Mouse (Mus musculus) forebrain, postnatal 0 days (tissue): ENCODE measurements around the gene Armc8. TPM values are rescaled to one million over a fixed set of nuclear protein-coding genes. Genes with fewer than 3 reads are reported as not detected.

ENCODE experiments used
- ATAC-seq: fragments of 200-750 bp; cut with Nextera tagmentation; 2 replicates; pipeline ENCODE4 v1.8.0; 2017; ENCODE audit warnings: mild to moderate bottlenecking, moderate library complexity
- DNase-seq: peaks from one replicate; pipeline ENCODE4 v3.0.0-alpha.2; 2015
- H3K27ac ChIP-seq: fragments of 300-500 bp; sonication (generic); 2 replicates; pipeline ENCODE4 v1.5.1; 2014; ENCODE audit warnings: low read depth, mild to moderate bottlenecking, antibody characterized with exemption, low read length, moderate library complexity, mixed read lengths
- H3K27me3 ChIP-seq: fragments of 300-500 bp; sonication (generic); 2 replicates; pipeline ENCODE4 v1.6.1; 2014; ENCODE audit warnings: mild to moderate bottlenecking, low read length, mixed read lengths; ENCODE audit not compliant: insufficient read depth
- H3K36me3 ChIP-seq: fragments of 300-500 bp; sonication (generic); 2 replicates; pipeline ENCODE4 v1.6.1; 2014; ENCODE audit warnings: mild to moderate bottlenecking, moderate library complexity; ENCODE audit not compliant: insufficient read depth
- H3K4me1 ChIP-seq: fragments of 300-500 bp; sonication (generic); 2 replicates; pipeline ENCODE4 v1.6.1; 2014; ENCODE audit warnings: antibody characterized with exemption; ENCODE audit not compliant: insufficient read depth
- H3K4me2 ChIP-seq: fragments of 300-500 bp; sonication (generic); 2 replicates; pipeline ENCODE4 v1.6.1; 2014; ENCODE audit warnings: low read depth, mild to moderate bottlenecking, moderate library complexity
- H3K4me3 ChIP-seq: fragments of 300-500 bp; sonication (generic); 2 replicates; pipeline ENCODE4 v1.5.1; 2014; ENCODE audit warnings: low read depth, low read length, mixed read lengths
- H3K9ac ChIP-seq: fragments of 300-500 bp; sonication (generic); 2 replicates; pipeline ENCODE4 v1.6.1; 2014; ENCODE audit warnings: mild to moderate bottlenecking
- H3K9me3 ChIP-seq: fragments of 300-500 bp; sonication (generic); 2 replicates; pipeline ENCODE4 v1.6.1; 2016; ENCODE audit warnings: low read length
- CTCF ChIP-seq: sonication (generic); IDR thresholded peaks from 2 replicates; pipeline ENCODE4 v1.5.1; 2016; ENCODE audit warnings: antibody characterized with exemption, control low read depth, low read depth
- WGBS: fragments of 180-500 bp; shearing (Covaris S2); extraction: QIAGEN DNeasy Blood & Tissue Kit; methylation state at CpG from one replicate; pipeline ENCODE4 v1.1.7; 2014; 5-methylcytosine and 5-hydroxymethylcytosine counted together
- polyA plus RNA-seq: library from polyadenylated mRNA; unstranded; fragments of >200 nt; fragmentation: Nextera tagmentation; extraction: Ambion mirVana; gene quantifications from 2 replicates; pipeline ENCODE4 v1.2.1, GENCODE M21; 2015
- total RNA-seq: library from RNA; depleted of rRNA; stranded (reverse); fragments of >200 nt; gene quantifications from 2 replicates; pipeline ENCODE4 v1.2.3, GENCODE M21; 2014

Armc8 gene
- total and polyA plus RNA-seq, 2 experiments from 2014 or later: 70.6 to 96.3 TPM

- Histone ChIP-seq H3K36me3 (no peaks in the 10 kb centered on the region), H3K4me2 (no peak overlapping the region), H3K9me3 (no peaks in the 10 kb centered on the region), H3K9ac (no peak overlapping the region), H3K4me3 (no peak overlapping the region), H3K4me1 (no peaks in the 10 kb centered on the region), H3K27me3 (no peaks in the 10 kb centered on the region), H3K27ac (no peak overlapping the region)
- ATAC-seq (no peak), DNase-seq (no peak)
- no peak for TF ChIP-seq CTCF
- WGBS: 92% methylated on average over 8 of the region's 8 CpGs
Observed at GRCm38 (mm10) chr9:99557580-99558300, 11.0 kb downstream of the Armc8 start.

GRCm38 (mm10) chr9:99555253-99555652, 13.4 kb downstream of the Armc8 start:
- WGBS: 97% methylated on average over 3 of the region's 3 CpGs
- no peak for ATAC-seq
- H3K4me1 ChIP-seq: no peaks in the 10 kb centered on the region
- no peak overlapping the region for H3K4me3 ChIP-seq
- H3K36me3 ChIP-seq: no peaks in the 10 kb centered on the region
- H3K9ac ChIP-seq: no peak overlapping the region
- no peaks in the 10 kb centered on the region for H3K9me3 ChIP-seq
- H3K27me3 ChIP-seq: no peaks in the 10 kb centered on the region
- TF ChIP-seq CTCF: no peak
- DNase-seq: no peak
- no peak overlapping the region for H3K27ac ChIP-seq
- no peak overlapping the region for H3K4me2 ChIP-seq

- DNase-seq: no peak
- TF ChIP-seq CTCF: no peak
- H3K27me3 ChIP-seq: no peaks in the 10 kb centered on the region
- no peaks in the 10 kb centered on the region for H3K4me1 ChIP-seq
- no peak overlapping the region for H3K4me3 ChIP-seq
- H3K4me2 ChIP-seq: no peak overlapping the region
- no peak overlapping the region for H3K9ac ChIP-seq
- ATAC-seq: no peak
- no peaks in the 10 kb centered on the region for H3K36me3 ChIP-seq
- H3K27ac ChIP-seq: no peak overlapping the region
- no peaks in the 10 kb centered on the region for H3K9me3 ChIP-seq
Observed at GRCm38 (mm10) chr9:99554052-99554451, 14.6 kb downstream of the Armc8 start.

GRCm38 (mm10) chr9:99553049-99553448, 15.7 kb downstream of the Armc8 start:
- Histone ChIP-seq H3K27ac (no peak overlapping the region), H3K4me3 (no peak overlapping the region), H3K4me1 (no peaks in the 10 kb centered on the region), H3K36me3 (no peaks in the 10 kb centered on the region), H3K27me3 (no peaks in the 10 kb centered on the region), H3K4me2 (no peak overlapping the region), H3K9me3 (no peaks in the 10 kb centered on the region), H3K9ac (no peak overlapping the region)
- DNase-seq (no peak), ATAC-seq (no peak)
- no peak for TF ChIP-seq CTCF
- 77% methylated on average over 2 of the region's 2 CpGs for WGBS

DNA sequence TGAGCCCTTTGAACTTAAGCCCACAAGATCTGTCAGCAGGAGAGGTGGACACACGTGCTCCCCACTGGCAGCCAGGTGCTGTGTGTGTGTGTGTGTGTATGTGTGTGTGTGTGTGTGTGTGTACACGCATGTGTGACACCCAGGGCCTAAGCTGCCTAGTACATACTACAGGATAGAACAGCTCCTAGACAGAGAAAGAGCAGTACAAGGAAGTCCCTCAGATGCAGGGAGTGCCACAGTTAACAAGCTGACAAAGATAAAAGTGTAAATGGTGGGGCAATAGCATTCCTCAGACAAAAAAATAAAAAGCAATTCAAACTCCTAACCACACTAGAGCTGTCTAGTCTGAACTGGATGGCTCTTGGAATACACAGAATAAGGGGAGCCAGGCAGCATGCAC, 16.6 kb downstream of the Armc8 start:
- no peaks in the 10 kb centered on the region for H3K27me3 ChIP-seq
- H3K4me3 ChIP-seq: no peak overlapping the region
- no peaks in the 10 kb centered on the region for H3K9me3 ChIP-seq
- no peaks in the 10 kb centered on the region for H3K36me3 ChIP-seq
- no peaks in the 10 kb centered on the region for H3K4me1 ChIP-seq
- no peak overlapping the region for H3K4me2 ChIP-seq
- no peak for TF ChIP-seq CTCF
- ATAC-seq (no peak), DNase-seq (no peak)
- no peak overlapping the region for H3K27ac ChIP-seq
- WGBS: 86% methylated on average over 2 of the region's 2 CpGs
- no peak overlapping the region for H3K9ac ChIP-seq

GRCm38 (mm10) chr9:99546259-99546658, 22.4 kb downstream of the Armc8 start:
- H3K4me3 ChIP-seq: no peak overlapping the region
- no peak for ATAC-seq
- no peak for DNase-seq
- no peaks in the 10 kb centered on the region for H3K36me3 ChIP-seq
- H3K9me3 ChIP-seq: no peaks in the 10 kb centered on the region
- H3K9ac ChIP-seq: no peak overlapping the region
- H3K27ac ChIP-seq: no peak overlapping the region
- 89% methylated on average over 1 of the region's 1 CpGs for WGBS
- no peaks in the 10 kb centered on the region for H3K4me1 ChIP-seq
- H3K27me3 ChIP-seq: no peaks in the 10 kb centered on the region
- TF ChIP-seq CTCF: no peak
- no peak overlapping the region for H3K4me2 ChIP-seq

DNA sequence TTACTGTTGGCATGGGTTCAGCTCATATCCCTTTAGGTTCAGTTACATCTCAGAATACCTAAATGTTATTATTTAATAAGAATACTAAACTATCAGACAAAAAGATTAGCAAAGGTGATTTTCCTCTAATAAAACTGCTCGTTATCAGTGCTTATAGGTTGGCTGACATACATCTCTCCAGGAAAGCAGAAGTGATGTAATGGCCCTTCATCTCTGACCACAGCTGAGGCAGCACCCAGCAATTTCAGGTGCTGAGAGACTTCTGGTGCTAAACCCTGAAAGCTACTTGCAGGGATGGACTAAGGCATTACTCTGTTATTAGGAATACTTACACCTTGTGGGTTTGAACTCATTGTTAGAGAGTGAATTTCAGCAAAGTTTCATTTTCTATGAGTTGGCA, 36.8 kb downstream of the Armc8 start:
- peaks cover 62% of the 10 kb centered on the region for H3K36me3 ChIP-seq
- H3K9ac ChIP-seq: no peak overlapping the region
- H3K27ac ChIP-seq: no peak overlapping the region
- no peak overlapping the region for H3K4me3 ChIP-seq
- ATAC-seq: no peak
- H3K9me3 ChIP-seq: no peaks in the 10 kb centered on the region
- no peak for TF ChIP-seq CTCF
- no peak overlapping the region for H3K4me2 ChIP-seq
- WGBS: 92% methylated on average over 1 of the region's 1 CpGs
- DNase-seq: no peak
- H3K4me1 ChIP-seq: no peaks in the 10 kb centered on the region
- no peaks in the 10 kb centered on the region for H3K27me3 ChIP-seq
